Mouse (Mus musculus) embryonic facial prominence, embryonic 11.5 days (tissue): ENCODE data around the gene Tmprss7. TPM values are rescaled to one million over a fixed set of nuclear protein-coding genes. Genes with fewer than 3 reads are reported as not detected.

Source experiments
- ATAC-seq: fragments of 200-750 bp; cut with Nextera tagmentation; replicated peaks from 2 replicates; pipeline ENCODE4 v1.8.0; 2017; ENCODE audit warnings: low read depth; ENCODE audit not compliant: insufficient number of reproducible peaks, low FRiP score, low TSS enrichment
- DNase-seq: peaks from one replicate; pipeline ENCODE4 v3.0.0-alpha.2; 2015; ENCODE audit warnings: low spot score
- H3K27ac ChIP-seq: fragments of 300-500 bp; sonication (generic); replicated peaks from 2 replicates; pipeline ENCODE4 v1.5.1; 2014; ENCODE audit warnings: mild to moderate bottlenecking, low read depth, low read length, control low read depth
- H3K27me3 ChIP-seq: fragments of 300-500 bp; sonication (generic); 2 replicates; pipeline ENCODE4 v1.6.1; 2014; ENCODE audit warnings: mild to moderate bottlenecking, low read length, moderate library complexity, mixed read lengths; ENCODE audit not compliant: control insufficient read depth, insufficient read depth
- H3K36me3 ChIP-seq: fragments of 300-500 bp; sonication (generic); replicated peaks from 2 replicates; pipeline ENCODE4 v1.6.1; 2014; ENCODE audit warnings: low read depth, mild to moderate bottlenecking, low read length, moderate library complexity, mixed read lengths; ENCODE audit not compliant: control insufficient read depth, insufficient read depth
- H3K4me1 ChIP-seq: fragments of 300-500 bp; sonication (generic); 2 replicates; pipeline ENCODE4 v1.6.1; 2014; ENCODE audit warnings: low read length, mixed read lengths; ENCODE audit not compliant: control insufficient read depth, insufficient read depth
- H3K4me2 ChIP-seq: fragments of 300-500 bp; sonication (generic); 2 replicates; pipeline ENCODE4 v1.6.1; 2014; ENCODE audit warnings: low read depth, mild to moderate bottlenecking, control low read depth, low read length, moderate library complexity
- H3K4me3 ChIP-seq: fragments of 300-500 bp; sonication (generic); 2 replicates; pipeline ENCODE4 v1.5.1; 2014; ENCODE audit warnings: low read depth, low read length, control low read depth
- H3K9ac ChIP-seq: fragments of 300-500 bp; sonication (generic); replicated peaks from 2 replicates; pipeline ENCODE4 v1.6.1; 2014; ENCODE audit warnings: mild to moderate bottlenecking, control low read depth, low read length
- H3K9me3 ChIP-seq: fragments of 300-500 bp; sonication (generic); replicated peaks from 2 replicates; pipeline ENCODE4 v1.6.1; 2016; ENCODE audit warnings: mild to moderate bottlenecking, low read length, inconsistent platforms, mixed read lengths; ENCODE audit not compliant: control insufficient read depth
- WGBS: fragments of 180-500 bp; shearing (Covaris S2); extraction: QIAGEN DNeasy Blood & Tissue Kit; methylation state at CpG from one replicate; pipeline ENCODE4 v1.1.7; 2014; 5-methylcytosine and 5-hydroxymethylcytosine counted together
- polyA plus RNA-seq: library from polyadenylated mRNA; unstranded; fragments of >200 nt; fragmentation: Nextera tagmentation; extraction: Ambion mirVana; gene quantifications from 2 replicates; pipeline ENCODE4 v1.2.1, GENCODE M21; 2014

Gene Tmprss7
- polyA plus RNA-seq, 1 experiment from 2014 or later: 0.28 TPM

DNA sequence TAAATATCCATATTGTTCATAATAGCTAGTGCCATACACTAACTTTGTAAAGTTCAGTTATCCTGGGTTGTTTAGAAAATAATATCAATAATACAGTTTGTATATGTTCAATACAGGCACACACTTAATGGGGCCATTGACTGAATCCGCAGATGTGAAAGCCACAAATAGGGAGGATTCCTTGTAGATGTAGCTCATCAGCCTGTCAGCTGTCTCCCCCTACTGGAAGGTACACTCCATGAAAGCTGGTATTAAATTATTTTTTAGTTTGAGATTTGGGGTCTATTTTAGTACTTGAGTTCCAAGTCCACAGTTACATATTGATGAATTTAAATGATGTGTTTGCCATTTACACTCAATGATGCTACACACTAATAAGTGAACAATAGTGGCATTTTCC lies 17.0 kb downstream of the Tmprss7 start:
- Histone ChIP-seq H3K4me1 (no peaks in the 10 kb centered on the region), H3K4me2 (no peak overlapping the region), H3K9ac (no peak overlapping the region), H3K9me3 (no peaks in the 10 kb centered on the region), H3K27me3 (no peaks in the 10 kb centered on the region), H3K4me3 (no peak overlapping the region), H3K27ac (no peak overlapping the region), H3K36me3 (no peaks in the 10 kb centered on the region)
- DNase-seq: peak; percentile 48
- 37% methylated on average over 1 of the region's 1 CpGs for WGBS
- no peak for ATAC-seq

- Histone ChIP-seq H3K27ac (no peak overlapping the region), H3K4me3 (no peak overlapping the region), H3K9me3 (no peaks in the 10 kb centered on the region), H3K36me3 (no peaks in the 10 kb centered on the region), H3K27me3 (no peaks in the 10 kb centered on the region), H3K9ac (no peak overlapping the region), H3K4me1 (no peaks in the 10 kb centered on the region), H3K4me2 (no peak overlapping the region)
- 69% methylated on average over 4 of the region's 4 CpGs for WGBS
- DNase-seq (no peak), ATAC-seq (no peak)
Measured at GRCm38 (mm10) chr16:45670005-45670404, 23.5 kb downstream of the Tmprss7 start.

- 68% methylated on average over 3 of the region's 3 CpGs for WGBS
Measured at GRCm38 (mm10) chr16:45668178-45668577, 25.3 kb downstream of the Tmprss7 start.

DNA sequence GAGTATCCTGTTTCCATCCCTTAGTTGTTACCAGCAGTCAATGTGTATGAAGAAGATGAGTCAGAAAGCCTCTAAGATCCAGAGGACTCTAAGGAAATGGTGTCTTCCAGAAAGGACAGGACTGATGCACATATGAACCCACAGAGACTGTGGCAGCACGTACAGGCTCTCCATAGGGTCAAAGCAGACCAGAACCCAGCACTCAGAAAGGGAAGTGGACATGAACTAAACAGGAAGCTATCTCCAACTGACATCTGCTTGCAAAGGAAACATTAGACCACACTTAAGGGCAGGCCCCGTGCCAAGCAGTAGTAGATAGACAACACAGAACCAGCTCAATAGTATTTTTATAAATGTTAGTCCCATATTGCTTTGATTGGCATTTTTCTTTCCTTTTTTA lies 27.3 kb downstream of the Tmprss7 start:
- ATAC-seq (no peak), DNase-seq (no peak)
- Histone ChIP-seq H3K4me2 (no peak overlapping the region), H3K27ac (no peak overlapping the region), H3K27me3 (no peaks in the 10 kb centered on the region), H3K4me3 (no peak overlapping the region), H3K36me3 (no peaks in the 10 kb centered on the region), H3K9me3 (no peaks in the 10 kb centered on the region), H3K4me1 (no peaks in the 10 kb centered on the region), H3K9ac (no peak overlapping the region)
- WGBS: 73% methylated on average over 2 of the region's 2 CpGs

More at GRCm38 (mm10) chr16:45668178-45668577, 25.3 kb downstream of the Tmprss7 start:
- no peaks in the 10 kb centered on the region for H3K9me3 ChIP-seq
- no peaks in the 10 kb centered on the region for H3K36me3 ChIP-seq
- H3K4me2 ChIP-seq: no peak overlapping the region
- H3K27ac ChIP-seq: no peak overlapping the region
- H3K9ac ChIP-seq: no peak overlapping the region
- H3K4me1 ChIP-seq: no peaks in the 10 kb centered on the region
- H3K4me3 ChIP-seq: no peak overlapping the region
- H3K27me3 ChIP-seq: no peaks in the 10 kb centered on the region
- DNase-seq (no peak), ATAC-seq (no peak)

DNA sequence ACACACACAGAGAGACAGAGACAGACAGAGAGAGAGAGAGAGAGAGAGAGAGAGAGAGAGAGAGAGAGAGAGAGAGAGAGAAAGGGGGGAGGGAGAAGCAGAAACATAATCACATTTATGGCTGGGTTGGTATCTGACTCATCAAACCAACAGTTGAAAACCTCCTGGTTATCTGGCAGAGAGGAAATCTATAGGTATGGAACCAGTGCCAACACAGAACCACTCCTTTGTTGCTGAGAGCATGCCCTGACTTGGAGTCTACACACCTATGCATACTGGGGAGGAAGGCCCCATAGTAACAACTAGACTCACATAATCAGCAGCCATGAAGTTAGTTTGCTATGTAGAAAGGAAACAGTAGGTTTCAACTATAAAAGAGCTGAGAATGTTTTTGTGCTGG lies 31.1 kb downstream of the Tmprss7 start:
- Histone ChIP-seq H3K9ac (no peak overlapping the region), H3K4me2 (no peak overlapping the region), H3K27me3 (no peaks in the 10 kb centered on the region), H3K4me3 (no peak overlapping the region), H3K27ac (no peak overlapping the region), H3K9me3 (no peaks in the 10 kb centered on the region), H3K4me1 (no peaks in the 10 kb centered on the region), H3K36me3 (no peaks in the 10 kb centered on the region)
- no peak for DNase-seq
- ATAC-seq: no peak

DNA sequence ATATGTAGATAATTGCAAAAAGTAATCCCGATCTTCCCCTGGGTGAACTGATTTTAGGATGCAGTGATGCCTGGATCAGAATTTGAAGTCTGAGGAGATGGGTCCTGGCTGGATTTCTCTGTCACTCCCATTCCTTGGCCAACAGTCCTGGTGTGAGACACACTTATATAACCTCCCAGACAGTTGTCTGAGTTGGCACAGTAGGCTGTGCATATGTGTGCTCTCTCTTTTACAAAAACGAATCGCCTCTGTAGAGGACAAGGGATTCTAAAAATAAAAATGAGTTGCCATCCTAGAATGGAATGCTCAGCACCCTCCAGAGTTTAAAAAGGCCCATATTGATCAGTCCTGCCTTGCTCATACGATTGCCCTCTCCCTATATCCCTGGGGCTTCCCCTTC lies 33.9 kb downstream of the Tmprss7 start:
- H3K9ac ChIP-seq: no peak overlapping the region
- no peak overlapping the region for H3K4me2 ChIP-seq
- WGBS: 88% methylated on average over 4 of the region's 4 CpGs
- no peak for DNase-seq
- no peaks in the 10 kb centered on the region for H3K4me1 ChIP-seq
- H3K4me3 ChIP-seq: no peak overlapping the region
- no peaks in the 10 kb centered on the region for H3K36me3 ChIP-seq
- H3K27ac ChIP-seq: no peak overlapping the region
- no peaks in the 10 kb centered on the region for H3K27me3 ChIP-seq
- H3K9me3 ChIP-seq: no peaks in the 10 kb centered on the region
- no peak for ATAC-seq

- Histone ChIP-seq H3K9me3 (no peaks in the 10 kb centered on the region), H3K4me3 (no peak overlapping the region), H3K36me3 (no peaks in the 10 kb centered on the region), H3K27ac (no peak overlapping the region), H3K9ac (no peak overlapping the region), H3K4me2 (no peak overlapping the region), H3K4me1 (no peaks in the 10 kb centered on the region), H3K27me3 (0 out of 2 replicates have a peak, but pooled peaks cover 2% of the 10 kb centered on the region)
- WGBS: 81% methylated on average over 1 of the region's 1 CpGs
- DNase-seq (no peak), ATAC-seq (no peak)
Measured at GRCm38 (mm10) chr16:45658248-45658647, 35.2 kb downstream of the Tmprss7 start.

GRCm38 (mm10) chr16:45657574-45658159 lies 35.8 kb downstream of the Tmprss7 start:
- ATAC-seq (no peak), DNase-seq (no peak)
- no peak overlapping the region for H3K4me3 ChIP-seq
- 91% methylated on average over 12 of the region's 12 CpGs for WGBS
- H3K27me3 ChIP-seq: 0 out of 2 replicates have a peak, but pooled peaks cover 2% of the 10 kb centered on the region
- no peak overlapping the region for H3K9ac ChIP-seq
- H3K4me2 ChIP-seq: no peak overlapping the region
- no peaks in the 10 kb centered on the region for H3K9me3 ChIP-seq
- no peaks in the 10 kb centered on the region for H3K4me1 ChIP-seq
- H3K27ac ChIP-seq: no peak overlapping the region
- no peaks in the 10 kb centered on the region for H3K36me3 ChIP-seq
